Mouse (Mus musculus) cortical plate, adult 2 months (tissue): ENCODE data around the gene Fam83g.

Experiments used
- CTCF ChIP-seq: fragments of 200-500 bp; IDR thresholded peaks from 2 replicates; pipeline ENCODE4 v1.5.1; 2011; ENCODE audit warnings: mild to moderate bottlenecking, control low read depth, low read length; ENCODE audit not compliant: insufficient read depth; ENCODE audit errors: extremely low read depth
- POLR2A ChIP-seq: fragments of 200-500 bp; IDR thresholded peaks from 2 replicates; pipeline ENCODE4 v1.6.1; 2011; ENCODE audit warnings: mild to moderate bottlenecking, low read length, control low read depth; ENCODE audit not compliant: insufficient read depth; ENCODE audit errors: extremely low read depth

GRCm38 (mm10) chr11:61720636-61721035 is 36.7 kb downstream of the Fam83g start, which contains the start of gene Slc5a10:
- TF ChIP-seq CTCF (no peak), POLR2A (no peak)
